Mouse (Mus musculus): Measurements from ENCODE around the gene Rnase10.
"Not testable (repeated sequence)": the region's sequence is repeated elsewhere in the genome, so short reads cannot be mapped to it uniquely, and the experiment has no call there.

The Rnase10 gene

DNA sequence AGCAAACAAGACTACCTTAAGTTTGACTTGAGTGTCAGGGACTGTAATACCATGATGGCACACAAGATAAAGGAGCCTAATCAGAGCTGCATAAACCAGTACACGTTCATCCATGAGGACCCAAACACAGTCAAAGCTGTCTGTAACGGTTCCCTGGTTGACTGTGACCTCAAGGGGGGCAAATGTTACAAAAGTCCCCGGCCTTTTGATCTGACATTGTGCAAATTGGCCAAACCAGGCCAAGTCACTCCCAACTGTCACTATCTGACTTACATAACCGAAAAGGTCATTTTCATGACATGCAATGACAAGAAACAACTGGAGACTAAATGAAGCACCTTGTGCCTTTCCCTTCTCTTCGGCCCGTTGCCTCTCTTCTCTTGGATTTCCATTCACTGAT lies 2.0 kb downstream of the Rnase10 start:
- DNase-seq (ENCODE audit: low spot score in 2 of 2) = no peak

DNA sequence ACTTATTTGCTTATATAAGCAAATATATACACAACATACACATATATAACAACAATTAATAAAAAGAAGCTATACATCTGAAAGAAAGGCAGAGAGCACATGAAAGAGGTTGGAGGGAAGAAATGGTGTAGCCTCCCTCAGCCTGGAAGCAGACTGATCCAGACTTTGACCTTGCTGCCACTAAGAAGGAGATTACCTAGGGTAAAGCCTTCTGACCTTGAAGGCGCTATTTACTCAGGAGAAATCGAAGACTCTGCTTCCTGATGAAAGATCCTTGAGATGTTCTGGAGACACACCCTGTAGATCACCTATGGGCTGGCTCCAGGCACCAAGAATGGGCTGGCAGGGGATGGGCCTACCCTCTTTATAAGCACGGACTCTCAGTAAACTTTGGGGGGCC lies 7.2 kb downstream of the Rnase10 start:
- not testable (repeated sequence) for DNase-seq (ENCODE audit: low spot score in 2 of 2)

DNA sequence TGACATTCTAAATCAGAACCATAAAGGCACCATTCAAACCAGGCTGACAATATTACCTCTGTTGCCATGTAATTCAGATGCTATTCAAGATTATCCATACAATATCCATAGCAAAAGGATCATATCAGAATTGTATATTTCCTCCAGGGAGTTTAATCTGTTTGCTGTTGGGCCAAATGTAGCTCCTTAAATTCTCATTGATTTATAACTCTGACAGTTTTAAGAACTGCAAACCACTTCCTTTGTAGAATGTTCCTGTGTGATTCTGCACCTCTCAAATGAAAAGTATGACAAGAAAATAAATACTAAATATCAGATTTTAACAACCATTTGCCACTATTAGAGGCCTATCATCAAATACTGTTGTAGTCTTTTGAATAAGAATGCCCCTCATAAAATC lies 8.2 kb downstream of the Rnase10 start:
- no peak for DNase-seq (ENCODE audit: low spot score in 2 of 2)

DNA sequence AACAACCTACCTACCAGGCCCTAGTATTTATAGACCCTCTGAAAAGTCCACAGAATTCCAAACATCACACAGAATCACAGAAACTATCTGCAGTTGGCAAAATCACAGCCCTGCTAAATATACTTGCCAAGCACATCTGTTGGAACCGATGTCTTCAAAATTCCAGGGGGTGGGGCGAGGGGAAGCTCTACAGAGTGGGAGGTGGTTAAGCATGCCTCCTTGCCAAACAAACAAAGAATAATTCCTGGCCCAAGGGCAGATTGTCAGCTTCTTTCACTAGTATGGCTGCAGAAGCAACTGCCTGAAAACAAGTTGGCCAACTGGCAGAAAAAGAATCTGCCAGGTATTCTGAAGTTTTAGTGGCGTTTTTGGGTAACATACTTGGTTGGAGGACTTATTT lies 9.7 kb downstream of the Rnase10 start:
- no peak for DNase-seq (ENCODE audit: low spot score in 2 of 2)

DNA sequence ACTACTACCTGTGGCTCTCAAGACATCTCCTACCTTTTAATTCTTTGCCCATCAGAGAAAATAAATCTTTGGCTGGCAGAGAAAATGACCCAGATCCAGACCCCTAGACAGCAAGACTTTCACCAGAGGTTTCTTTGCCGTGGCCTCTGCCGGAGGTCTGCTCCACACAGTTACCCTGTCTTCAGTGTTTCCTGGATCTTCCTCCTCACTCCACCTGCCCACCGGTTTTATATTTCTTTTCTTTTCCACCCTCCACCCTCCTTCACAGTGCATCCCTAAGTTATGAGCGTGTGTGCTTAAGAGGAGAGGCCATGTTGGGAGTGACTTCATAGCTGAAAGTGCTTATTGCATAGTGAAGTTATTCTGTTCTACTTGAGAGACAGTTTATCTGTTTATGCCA lies 15.9 kb downstream of the Rnase10 start:
- DNase-seq (ENCODE audit: low spot score in 2 of 2) = no peak

DNA sequence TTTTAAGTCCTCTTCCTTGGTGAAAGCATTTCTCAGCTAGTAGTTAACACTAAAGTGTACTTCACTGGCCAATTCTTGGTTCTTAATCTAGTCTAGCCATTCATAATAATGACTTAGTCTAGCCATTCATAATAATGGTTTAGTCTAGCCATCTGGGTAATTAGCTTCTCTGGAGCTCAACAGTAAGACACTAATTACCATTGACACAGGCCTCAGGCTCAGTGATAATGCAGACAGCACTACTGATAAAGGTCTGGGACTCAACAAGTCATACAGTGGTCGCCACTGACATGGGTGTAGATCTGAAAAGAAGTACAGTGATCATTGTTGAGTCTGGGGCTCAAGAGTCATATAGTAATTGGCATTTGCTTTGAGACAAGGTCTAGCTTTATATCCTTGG lies 17.3 kb downstream of the Rnase10 start:
- DNase-seq (ENCODE audit: low spot score in 2 of 2) = no peak

DNA sequence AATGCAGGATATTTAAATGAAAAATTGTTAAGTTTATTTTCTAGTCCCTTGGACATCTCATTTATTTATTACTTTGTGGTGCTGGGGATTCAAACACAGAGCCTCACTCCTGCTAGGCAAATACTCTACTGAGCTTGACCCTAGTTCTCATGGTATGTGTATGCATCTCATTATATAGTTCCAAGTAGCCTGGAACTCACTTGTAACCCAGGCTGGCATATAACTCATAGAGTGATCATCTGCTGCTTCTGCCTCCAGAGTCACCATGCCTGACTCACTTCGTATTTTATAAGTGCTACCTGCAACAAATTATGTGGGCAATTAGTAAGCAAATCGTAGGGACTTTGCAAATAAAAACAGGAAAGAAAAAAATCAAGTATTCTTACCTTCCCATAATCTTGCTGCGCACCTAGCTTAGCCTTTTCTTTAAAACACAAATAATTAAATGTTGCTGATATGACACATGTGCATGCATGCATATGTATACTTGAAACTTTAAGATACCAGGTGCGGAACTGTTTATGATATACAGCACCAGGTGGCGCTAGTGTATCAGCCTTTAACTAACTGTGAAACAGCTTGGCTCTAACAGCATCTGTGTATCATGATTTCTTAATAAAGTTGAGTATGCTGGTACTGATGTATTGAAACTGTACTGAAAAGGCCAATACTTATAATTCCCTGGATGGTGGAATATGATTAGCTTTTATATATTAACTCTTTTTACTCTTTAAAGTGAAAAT lies 19.0 kb downstream of the Rnase10 start:
- peak; percentile 23 to 86 for DNase-seq (ENCODE audit: low spot score in 2 of 2)

DNA sequence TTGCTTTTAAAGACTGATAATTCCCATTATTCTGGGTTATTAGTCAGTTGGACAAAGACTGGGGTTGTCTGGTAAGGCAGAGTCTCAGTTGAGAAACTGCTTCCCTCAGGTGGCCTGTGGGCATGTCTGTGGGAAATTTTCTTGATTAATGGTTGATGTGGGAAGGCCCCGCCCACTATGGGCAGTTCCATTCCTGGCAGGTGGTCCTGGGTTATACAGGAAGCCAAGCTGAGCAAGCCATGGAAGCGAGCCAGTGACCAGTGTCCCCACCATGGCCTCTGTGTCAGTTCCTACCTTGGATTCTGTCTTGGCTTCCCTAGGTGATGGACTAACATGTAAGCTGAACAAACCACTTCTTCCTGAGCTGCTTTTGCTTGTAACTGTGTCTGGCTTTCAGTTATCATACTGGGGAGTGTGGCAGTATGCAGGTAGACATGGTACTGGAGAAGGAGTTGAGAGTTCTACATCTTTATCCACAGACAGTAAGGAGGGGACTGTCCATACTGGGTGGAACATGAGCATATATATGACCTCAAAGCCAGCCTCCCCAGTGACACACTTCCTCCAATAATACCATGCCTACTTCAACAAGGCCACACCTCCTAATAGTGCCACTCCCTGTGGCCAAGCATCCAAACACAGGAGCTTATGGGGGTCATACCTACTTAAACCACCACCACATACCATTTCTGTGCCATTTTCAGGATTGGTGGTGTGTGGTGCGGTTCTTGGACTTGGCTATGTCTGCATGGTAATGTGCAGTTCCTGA lies 20.0 kb downstream of the Rnase10 start:
- DNase-seq (ENCODE audit: low spot score in 2 of 2) = no peak

DNA sequence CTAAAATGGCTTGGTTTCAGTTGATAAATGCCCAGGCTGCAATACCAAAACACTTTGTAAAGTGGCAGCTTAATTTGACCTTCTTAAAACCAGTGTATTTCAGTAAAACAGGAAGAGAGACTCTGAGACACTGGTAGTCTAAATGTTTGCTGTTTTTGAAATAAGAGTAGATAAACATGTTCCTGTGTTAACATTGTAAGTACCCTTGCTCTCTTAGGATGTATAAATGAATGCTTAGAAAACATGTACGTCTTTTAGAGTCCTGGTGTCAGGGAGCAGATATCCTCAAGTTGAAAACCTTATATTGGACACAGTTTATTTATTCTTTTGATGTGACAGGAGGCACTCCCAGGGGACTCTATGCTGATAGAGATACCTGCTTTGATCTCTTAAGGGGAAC lies 27.7 kb downstream of the Rnase10 start:
- DNase-seq (ENCODE audit: low spot score in 2 of 2) = no peak

DNA sequence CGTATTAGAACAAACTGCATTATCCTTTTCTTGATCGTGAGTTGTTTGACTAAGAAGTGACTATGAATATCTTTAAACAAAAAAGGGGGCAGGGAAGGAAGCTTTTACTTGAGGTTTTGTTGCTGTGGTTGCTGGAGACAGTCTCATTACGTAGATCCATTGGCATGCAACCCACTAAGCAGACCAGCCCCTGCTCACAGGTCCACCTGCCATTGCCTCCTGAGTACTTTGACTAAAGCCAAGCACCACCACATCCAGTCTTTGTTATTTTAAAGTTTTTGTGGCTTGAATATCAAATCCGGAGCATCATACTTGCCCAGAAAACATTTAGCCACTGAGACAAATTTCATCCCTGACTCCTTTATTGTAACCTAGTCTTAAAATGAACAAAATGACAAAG lies 28.7 kb downstream of the Rnase10 start:
- DNase-seq (ENCODE audit: low spot score in 2 of 2) = no peak

DNA sequence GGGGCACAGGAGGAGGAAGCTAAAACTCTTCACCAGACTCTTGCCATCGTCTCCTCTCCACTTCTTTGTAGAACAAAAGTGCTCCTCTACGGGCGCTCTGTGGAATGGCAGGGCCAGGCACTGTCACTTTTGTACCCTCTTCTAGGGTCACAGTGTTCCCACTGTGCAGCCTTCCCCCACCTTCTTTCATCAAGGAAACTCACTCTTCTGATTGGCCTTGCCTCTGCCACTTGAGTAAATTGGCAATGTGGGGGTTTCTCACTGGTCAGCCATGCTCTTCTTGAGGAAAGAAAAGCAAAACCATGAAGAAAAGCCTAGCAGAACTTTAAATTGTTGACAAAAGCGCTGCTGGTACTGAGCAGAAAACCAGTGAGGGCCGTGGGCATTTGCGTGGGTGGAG lies 34.2 kb downstream of the Rnase10 start, which contains the start of gene Rnase9:
Rnase9 (minus strand) TSS at position 101 of the 400 bp plus-strand sequence.
- DNase-seq (ENCODE audit: low spot score in 2 of 2) = no peak

DNA sequence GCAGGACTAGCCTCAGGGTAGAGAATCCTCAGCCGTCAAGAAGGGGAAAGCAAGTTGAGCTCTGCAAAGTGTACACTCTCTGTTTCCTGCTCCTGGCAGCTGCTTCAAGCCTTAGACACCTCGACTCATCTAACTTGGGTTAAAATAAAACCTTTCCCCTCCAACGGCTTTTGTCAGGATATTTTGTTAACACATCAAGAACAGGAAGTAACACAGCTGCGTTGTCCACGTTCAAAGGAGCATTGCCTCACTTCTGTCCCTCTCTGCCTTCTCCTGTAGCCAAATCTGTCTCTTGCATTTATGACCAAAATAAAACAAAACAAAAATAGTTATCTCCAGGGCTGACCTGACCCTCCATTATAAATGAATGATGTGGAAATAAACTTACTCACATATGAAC lies 40.3 kb downstream of the Rnase10 start:
- no peak for DNase-seq (ENCODE audit: low spot score in 2 of 2)

DNA sequence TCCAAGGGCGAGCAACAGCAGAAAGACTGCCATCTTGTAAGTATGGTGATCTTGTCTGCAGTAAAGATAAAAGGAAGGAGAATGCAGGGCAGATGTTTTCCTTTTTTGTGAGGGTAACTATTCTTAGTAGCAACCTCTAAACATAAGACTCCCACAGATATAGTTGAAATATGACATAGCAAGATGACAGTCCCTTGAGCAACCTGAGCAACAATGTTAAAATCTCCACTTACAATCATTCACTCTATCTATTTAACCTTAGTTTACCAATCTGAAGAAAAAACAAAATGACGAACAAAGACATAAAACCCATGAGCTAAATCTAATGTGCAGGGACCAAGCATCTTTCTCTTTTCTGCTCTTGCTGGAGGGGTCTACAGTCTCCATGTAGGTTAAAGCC lies 42.5 kb downstream of the Rnase10 start, which contains the start of gene Rnase11:
Rnase11 (minus strand) TSS at position 101 of the 400 bp plus-strand sequence.
- no peak for DNase-seq (ENCODE audit: low spot score in 2 of 2)

DNA sequence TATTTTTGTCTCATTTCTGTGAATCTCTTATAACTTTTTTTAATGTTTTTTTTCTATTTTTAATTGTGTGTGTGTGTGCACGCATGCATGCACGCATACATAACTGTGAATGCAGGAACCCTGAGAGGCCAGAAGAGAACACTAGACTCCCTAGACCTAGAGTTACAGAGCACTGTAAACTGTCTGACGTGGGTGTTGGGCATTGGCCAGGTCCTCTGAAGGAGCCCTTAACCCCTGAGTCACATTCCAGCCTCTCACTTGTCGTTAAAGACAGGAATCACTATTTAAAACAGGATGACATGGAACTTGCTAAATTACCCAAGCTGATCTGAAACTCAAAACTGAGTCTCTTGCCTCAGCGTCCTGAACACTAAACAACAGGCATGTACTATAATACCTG lies 44.4 kb downstream of the Rnase10 start:
- DNase-seq (ENCODE audit: low spot score in 2 of 2) = no peak

DNA sequence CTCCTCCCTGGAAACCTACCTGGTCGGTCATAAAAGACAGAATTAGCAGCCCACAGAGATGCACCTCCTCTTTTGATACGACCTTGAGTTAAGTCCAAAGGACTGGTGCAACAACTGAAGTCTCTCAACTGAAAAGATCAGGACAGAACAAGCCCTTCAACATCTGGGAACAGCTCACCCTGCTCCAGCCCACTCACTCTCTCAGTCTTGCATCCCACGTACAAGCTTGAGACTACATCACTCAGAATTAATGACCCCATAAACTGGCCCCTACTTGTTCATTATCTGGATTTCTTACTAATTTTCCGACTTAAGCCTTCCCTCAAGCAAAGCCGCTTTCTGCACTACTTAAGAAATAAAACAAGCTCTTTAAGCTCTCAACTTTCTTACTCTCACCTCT lies 45.6 kb downstream of the Rnase10 start:
- DNase-seq (ENCODE audit: low spot score in 2 of 2) = no peak

DNA sequence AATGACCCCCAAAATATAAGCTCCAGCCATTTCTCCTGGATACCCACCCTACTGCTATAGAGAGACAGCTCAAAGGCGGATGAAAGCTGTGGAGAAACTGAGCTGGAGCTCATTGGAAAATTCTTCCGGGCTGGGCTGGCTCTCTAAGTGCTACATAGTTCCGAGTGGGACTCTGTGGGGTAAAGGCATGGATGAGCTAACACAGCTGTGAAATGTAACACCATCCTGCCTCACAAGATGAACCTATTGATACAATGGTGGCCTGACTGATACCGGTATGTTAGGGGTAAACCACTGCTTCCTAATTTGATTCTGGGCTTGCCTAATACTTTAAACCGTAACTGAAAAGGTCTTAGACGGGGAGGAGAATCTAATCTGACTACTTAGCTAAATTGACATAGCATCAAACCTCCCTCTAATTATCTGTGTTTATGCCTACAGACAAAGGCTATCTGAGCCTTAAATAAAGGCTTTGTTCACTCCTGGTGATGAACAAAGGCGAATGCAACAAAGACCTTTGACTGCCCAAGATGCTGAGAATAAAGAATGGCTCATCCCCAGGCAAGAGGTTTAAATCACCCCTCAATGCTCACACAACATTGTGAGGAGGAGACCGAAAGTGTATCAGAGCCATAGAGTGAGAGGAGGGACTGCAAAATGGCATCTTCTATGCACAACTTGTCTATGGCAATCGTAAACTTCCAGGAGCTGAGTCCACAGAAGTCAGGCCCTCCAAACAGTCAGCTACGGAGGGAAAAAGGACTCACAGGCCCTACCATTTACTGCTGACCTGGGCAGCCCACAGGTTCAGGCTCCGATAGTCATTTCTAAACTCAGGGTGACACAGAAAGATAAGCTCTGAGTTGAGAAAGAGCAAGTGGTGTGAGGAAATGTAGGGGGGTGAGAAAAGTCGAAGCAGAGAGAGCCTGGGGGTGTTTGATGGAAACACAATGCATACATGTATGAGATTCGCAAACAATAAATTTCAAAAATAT lies 47.0 kb downstream of the Rnase10 start:
- DNase-seq (ENCODE audit: low spot score in 2 of 2) = no peak

DNA sequence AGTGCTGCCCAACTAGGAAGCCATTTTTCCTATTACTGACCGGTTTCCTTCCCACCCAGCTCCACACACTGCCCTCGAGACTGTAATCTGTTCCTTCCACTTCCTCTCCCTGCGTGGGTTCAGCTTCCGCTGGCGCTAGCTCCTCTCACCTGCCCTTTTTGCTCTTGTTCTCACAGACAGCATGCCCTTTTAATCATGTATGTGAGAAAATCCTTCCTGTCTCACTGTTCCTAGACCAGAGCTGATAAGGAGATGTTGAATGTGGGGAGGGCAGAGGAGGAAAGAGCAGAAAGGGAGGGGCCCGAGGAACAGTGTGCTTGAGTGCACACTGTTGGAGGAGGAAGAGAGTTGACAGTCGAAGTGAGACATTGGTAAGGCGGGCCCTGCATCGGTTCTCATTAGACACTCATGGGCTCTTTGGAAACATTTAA lies 49.9 kb downstream of the Rnase10 start, which contains the start of gene Rnase12:
Rnase12 (minus strand) TSS at position 261 of the 431 bp plus-strand sequence.
- no peak for DNase-seq (ENCODE audit: low spot score in 2 of 2)
